Mouse (Mus musculus): ENCODE data around the gene 4931440F15Rik. TPM values are rescaled to one million over a fixed set of nuclear protein-coding genes. Genes with fewer than 3 reads are reported as not detected.
"Not testable (repeated sequence)": the region's sequence is repeated elsewhere in the genome, so short reads cannot be mapped to it uniquely, and the experiment has no call there.

The 4931440F15Rik gene
- polyA plus RNA-seq, 1 experiment from 2014 or later = 0.07 TPM

- no peak overlapping the region for H3K9ac ChIP-seq (ENCODE audit: low read length)
- no peaks in the 10 kb centered on the region for H3K9me3 ChIP-seq (ENCODE audit: control insufficient read depth, low read length)
- no peaks in the 10 kb centered on the region for H3K36me3 ChIP-seq (ENCODE audit: control insufficient read depth, insufficient read depth, low read length)
- H3K27me3 ChIP-seq (ENCODE audit: control insufficient read depth, insufficient read depth, low read length) = no peaks in the 10 kb centered on the region
- no peak overlapping the region for H3K27ac ChIP-seq (replicated peaks; ENCODE audit: low read depth, low read length)
- H3K4me3 ChIP-seq (ENCODE audit: low read depth, low read length) = no peak overlapping the region
- H3K4me2 ChIP-seq (ENCODE audit: low read depth, severe bottlenecking) = no peak overlapping the region
- no peak for ATAC-seq (ENCODE audit: insufficient number of reproducible peaks, low FRiP score, low TSS enrichment, low read depth)
- H3K4me1 ChIP-seq (ENCODE audit: control insufficient read depth, insufficient read depth, low read length) = no peaks in the 10 kb centered on the region
- DNase-seq (ENCODE audit: low spot score) = no peak
Measured at GRCm38 (mm10) chr11:29837066-29837465, 11.6 kb upstream of the 4931440F15Rik start.

GRCm38 (mm10) chr11:29827729-29828128 is 2.3 kb upstream of the 4931440F15Rik start:
- ATAC-seq (ENCODE audit: insufficient number of reproducible peaks, low FRiP score, low TSS enrichment, low read depth) (no peak), DNase-seq (ENCODE audit: low spot score) (no peak)
- Histone ChIP-seq H3K27me3 (ENCODE audit: control insufficient read depth, insufficient read depth, low read length) (peaks cover 16% of the 10 kb centered on the region), H3K4me3 (ENCODE audit: low read depth, low read length) (no peak overlapping the region), H3K36me3 (ENCODE audit: control insufficient read depth, insufficient read depth, low read length) (no peaks in the 10 kb centered on the region), H3K4me1 (ENCODE audit: control insufficient read depth, insufficient read depth, low read length) (no peaks in the 10 kb centered on the region), H3K9ac (ENCODE audit: low read length) (no peak overlapping the region), H3K9me3 (ENCODE audit: control insufficient read depth, low read length) (no peaks in the 10 kb centered on the region), H3K27ac (replicated peaks; ENCODE audit: low read depth, low read length) (no peak overlapping the region), H3K4me2 (ENCODE audit: low read depth, severe bottlenecking) (no peak overlapping the region)
- WGBS = 88% methylated on average over 2 of the region's 2 CpGs

GRCm38 (mm10) chr11:29826001-29826400 is 533 bp upstream of the 4931440F15Rik start:
- Histone ChIP-seq H3K9me3 (ENCODE audit: control insufficient read depth, low read length) (no peaks in the 10 kb centered on the region), H3K9ac (ENCODE audit: low read length) (no peak overlapping the region), H3K4me2 (ENCODE audit: low read depth, severe bottlenecking) (no peak overlapping the region), H3K36me3 (ENCODE audit: control insufficient read depth, insufficient read depth, low read length) (no peaks in the 10 kb centered on the region), H3K27ac (replicated peaks; ENCODE audit: low read depth, low read length) (no peak overlapping the region), H3K4me1 (ENCODE audit: control insufficient read depth, insufficient read depth, low read length) (no peaks in the 10 kb centered on the region), H3K27me3 (ENCODE audit: control insufficient read depth, insufficient read depth, low read length) (peaks cover 16% of the 10 kb centered on the region), H3K4me3 (ENCODE audit: low read depth, low read length) (no peak overlapping the region)
- ATAC-seq (ENCODE audit: insufficient number of reproducible peaks, low FRiP score, low TSS enrichment, low read depth) = no peak
- WGBS = 81% methylated on average over 1 of the region's 1 CpGs
- DNase-seq (ENCODE audit: low spot score) = no peak

GRCm38 (mm10) chr11:29824474-29825270 is 796 bp downstream of the 4931440F15Rik start:
- not testable (repeated sequence) for DNase-seq (ENCODE audit: low spot score); H3K36me3 ChIP-seq (ENCODE audit: control insufficient read depth, insufficient read depth, low read length)
- WGBS = 16% methylated on average over 60 of the region's 62 CpGs

GRCm38 (mm10) chr11:29823141-29823540 is 2.3 kb downstream of the 4931440F15Rik start:
- H3K36me3 ChIP-seq (ENCODE audit: control insufficient read depth, insufficient read depth, low read length) = no peaks in the 10 kb centered on the region
- DNase-seq (ENCODE audit: low spot score) = peak; percentile 15
- H3K4me2 ChIP-seq (ENCODE audit: low read depth, severe bottlenecking) = no peak overlapping the region
- no peak overlapping the region for H3K9ac ChIP-seq (ENCODE audit: low read length)
- H3K4me3 ChIP-seq (ENCODE audit: low read depth, low read length) = no peak overlapping the region
- ATAC-seq (ENCODE audit: insufficient number of reproducible peaks, low FRiP score, low TSS enrichment, low read depth) = no peak
- H3K9me3 ChIP-seq (ENCODE audit: control insufficient read depth, low read length) = no peaks in the 10 kb centered on the region
- H3K27ac ChIP-seq (replicated peaks; ENCODE audit: low read depth, low read length) = no peak overlapping the region
- H3K27me3 ChIP-seq (ENCODE audit: control insufficient read depth, insufficient read depth, low read length) = peaks cover 16% of the 10 kb centered on the region
- 90% methylated on average over 2 of the region's 2 CpGs for WGBS
- H3K4me1 ChIP-seq (ENCODE audit: control insufficient read depth, insufficient read depth, low read length) = no peaks in the 10 kb centered on the region

More at GRCm38 (mm10) chr11:29824474-29825270, 796 bp downstream of the 4931440F15Rik start:
- ATAC-seq (ENCODE audit: insufficient number of reproducible peaks, low FRiP score, low TSS enrichment, low read depth) = 0 out of 2 replicates have a peak, but pooled peaks have one; percentile 38
- not testable (repeated sequence) for H3K4me1 ChIP-seq (ENCODE audit: control insufficient read depth, insufficient read depth, low read length); H3K9me3 ChIP-seq (ENCODE audit: control insufficient read depth, low read length); H3K27ac ChIP-seq (replicated peaks; ENCODE audit: low read depth, low read length); H3K9ac ChIP-seq (ENCODE audit: low read length)
- peaks cover 16% of the 10 kb centered on the region for H3K27me3 ChIP-seq (ENCODE audit: control insufficient read depth, insufficient read depth, low read length)
- peak overlapping the region; percentile 44 for H3K4me2 ChIP-seq (ENCODE audit: low read depth, severe bottlenecking)
- H3K4me3 ChIP-seq (ENCODE audit: low read depth, low read length) = 0 out of 2 replicates have a peak overlapping the region, but pooled peaks have one; percentile 12

- H3K4me1 ChIP-seq (ENCODE audit: control insufficient read depth, insufficient read depth, low read length) = no peaks in the 10 kb centered on the region
- no peak overlapping the region for H3K27ac ChIP-seq (replicated peaks; ENCODE audit: low read depth, low read length)
- H3K9me3 ChIP-seq (ENCODE audit: control insufficient read depth, low read length) = no peaks in the 10 kb centered on the region
- DNase-seq (ENCODE audit: low spot score) = no peak
- ATAC-seq (ENCODE audit: insufficient number of reproducible peaks, low FRiP score, low TSS enrichment, low read depth) = no peak
- H3K4me3 ChIP-seq (ENCODE audit: low read depth, low read length) = no peak overlapping the region
- H3K9ac ChIP-seq (ENCODE audit: low read length) = no peak overlapping the region
- H3K4me2 ChIP-seq (ENCODE audit: low read depth, severe bottlenecking) = no peak overlapping the region
- no peaks in the 10 kb centered on the region for H3K36me3 ChIP-seq (ENCODE audit: control insufficient read depth, insufficient read depth, low read length)
- no peaks in the 10 kb centered on the region for H3K27me3 ChIP-seq (ENCODE audit: control insufficient read depth, insufficient read depth, low read length)
Measured at GRCm38 (mm10) chr11:29815670-29816069, 9.8 kb downstream of the 4931440F15Rik start.

GRCm38 (mm10) chr11:29815261-29815660 is 10.2 kb downstream of the 4931440F15Rik start:
- H3K4me3 ChIP-seq (ENCODE audit: low read depth, low read length) = no peak overlapping the region
- ATAC-seq (ENCODE audit: insufficient number of reproducible peaks, low FRiP score, low TSS enrichment, low read depth) (no peak), DNase-seq (ENCODE audit: low spot score) (no peak)
- no peaks in the 10 kb centered on the region for H3K27me3 ChIP-seq (ENCODE audit: control insufficient read depth, insufficient read depth, low read length)
- no peaks in the 10 kb centered on the region for H3K4me1 ChIP-seq (ENCODE audit: control insufficient read depth, insufficient read depth, low read length)
- no peak overlapping the region for H3K27ac ChIP-seq (replicated peaks; ENCODE audit: low read depth, low read length)
- no peaks in the 10 kb centered on the region for H3K36me3 ChIP-seq (ENCODE audit: control insufficient read depth, insufficient read depth, low read length)
- H3K9me3 ChIP-seq (ENCODE audit: control insufficient read depth, low read length) = no peaks in the 10 kb centered on the region
- H3K4me2 ChIP-seq (ENCODE audit: low read depth, severe bottlenecking) = no peak overlapping the region
- WGBS = 94% methylated on average over 3 of the region's 3 CpGs
- H3K9ac ChIP-seq (ENCODE audit: low read length) = no peak overlapping the region

- Histone ChIP-seq H3K27ac (replicated peaks; ENCODE audit: low read depth, low read length) (no peak overlapping the region), H3K27me3 (ENCODE audit: control insufficient read depth, insufficient read depth, low read length) (no peaks in the 10 kb centered on the region), H3K4me1 (ENCODE audit: control insufficient read depth, insufficient read depth, low read length) (no peaks in the 10 kb centered on the region), H3K36me3 (ENCODE audit: control insufficient read depth, insufficient read depth, low read length) (no peaks in the 10 kb centered on the region), H3K4me2 (ENCODE audit: low read depth, severe bottlenecking) (no peak overlapping the region), H3K4me3 (ENCODE audit: low read depth, low read length) (no peak overlapping the region), H3K9me3 (ENCODE audit: control insufficient read depth, low read length) (no peaks in the 10 kb centered on the region), H3K9ac (ENCODE audit: low read length) (no peak overlapping the region)
- ATAC-seq (ENCODE audit: insufficient number of reproducible peaks, low FRiP score, low TSS enrichment, low read depth) = no peak
- 79% methylated on average over 1 of the region's 1 CpGs for WGBS
- DNase-seq (ENCODE audit: low spot score) = no peak
Measured at GRCm38 (mm10) chr11:29813267-29813666, 12.2 kb downstream of the 4931440F15Rik start.

Data from limb, embryonic 11.5 days (tissue).